Mouse (Mus musculus): ENCODE data around the gene Ipmk.

Gene Ipmk

GRCm38 (mm10) chr10:71340195-71340594 is 7.4 kb upstream of the Ipmk start:
- DNase-seq (ENCODE audit: low spot score in 2 of 2), result no peak

- no peak for DNase-seq (ENCODE audit: low spot score in 2 of 2)
Observed at GRCm38 (mm10) chr10:71341290-71341689, 6.3 kb upstream of the Ipmk start.

DNA sequence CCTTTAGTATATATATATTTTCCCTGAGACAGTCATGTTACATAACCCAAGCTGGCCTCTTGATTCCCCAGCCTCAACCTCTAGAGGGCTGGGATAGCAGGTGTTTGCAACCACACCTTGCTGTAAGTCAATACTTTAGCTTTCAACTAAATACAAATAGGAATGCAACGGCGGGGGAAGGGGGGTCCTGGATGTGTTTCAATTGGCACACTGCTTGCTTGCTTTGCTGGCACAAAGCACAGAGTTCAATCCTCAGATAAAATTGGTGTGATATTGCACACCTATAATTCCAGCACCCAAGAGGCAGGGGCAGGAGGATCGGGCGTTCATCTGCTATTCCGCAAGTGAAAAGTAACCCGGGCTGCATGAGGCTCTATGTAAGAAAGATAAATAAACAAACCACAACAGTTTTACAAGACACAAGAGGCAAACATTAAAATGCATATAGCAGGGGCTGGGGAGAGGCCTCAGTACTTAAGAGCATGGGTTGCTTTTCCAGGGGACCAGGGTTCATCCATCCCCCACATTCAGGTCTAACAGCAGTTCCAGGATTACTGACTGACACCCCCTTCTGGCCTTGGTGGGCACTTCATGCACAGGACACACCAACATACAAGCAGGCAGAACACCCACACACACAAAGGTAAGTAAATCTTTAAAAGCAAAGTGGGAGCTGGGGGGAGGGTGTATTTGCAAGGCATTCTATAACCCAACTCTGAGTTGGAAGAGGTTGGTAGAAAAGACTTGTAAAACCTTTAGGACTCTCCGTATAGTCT is 5.3 kb upstream of the Ipmk start:
- DNase-seq (ENCODE audit: low spot score in 2 of 2), result peak in 1 of 2 experiments; percentile 18

- no peak for DNase-seq (ENCODE audit: low spot score in 2 of 2)
Observed at GRCm38 (mm10) chr10:71343130-71343529, 4.4 kb upstream of the Ipmk start.

DNA sequence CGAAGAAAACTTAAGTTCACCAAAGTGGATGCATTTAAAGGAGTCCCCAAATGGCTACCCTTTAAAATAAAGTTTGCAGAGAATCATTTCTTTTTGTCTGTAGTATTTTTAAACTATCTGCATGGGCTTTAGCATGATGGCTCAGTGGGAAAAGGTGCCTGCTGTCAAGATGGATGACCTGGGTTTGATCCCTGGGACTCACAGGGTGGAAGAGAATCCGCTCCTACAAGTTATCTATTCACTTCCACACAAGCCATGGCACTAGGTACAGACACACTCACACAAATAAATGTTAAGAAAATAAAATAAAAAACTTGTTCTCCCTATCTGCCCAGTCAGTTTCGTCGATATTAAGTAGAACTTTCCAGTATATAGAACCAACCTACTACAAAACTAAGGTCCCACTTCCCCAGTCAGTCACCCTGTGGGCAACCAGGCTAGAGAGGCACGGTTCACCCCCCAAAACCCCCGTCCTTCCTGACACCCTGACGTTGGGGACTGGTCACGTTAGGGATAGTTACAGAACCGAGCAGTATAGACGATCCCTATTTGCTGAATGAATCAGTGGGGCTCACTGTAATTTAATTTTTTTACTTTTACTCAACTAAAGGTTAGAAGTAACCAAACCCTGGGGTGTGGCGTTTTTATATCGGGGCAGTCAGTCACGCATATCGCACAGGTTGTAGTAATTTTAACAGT is 3.8 kb upstream of the Ipmk start:
- no peak for DNase-seq (ENCODE audit: low spot score in 2 of 2)

- DNase-seq (ENCODE audit: low spot score in 2 of 2), result peak; percentile 88 to 92
Observed at GRCm38 (mm10) chr10:71344579-71345143, 2.9 kb upstream of the Ipmk start, which contains the start of gene Cisd1. TSS of gene Cisd1 (minus strand) at chr10:71344954.

DNA sequence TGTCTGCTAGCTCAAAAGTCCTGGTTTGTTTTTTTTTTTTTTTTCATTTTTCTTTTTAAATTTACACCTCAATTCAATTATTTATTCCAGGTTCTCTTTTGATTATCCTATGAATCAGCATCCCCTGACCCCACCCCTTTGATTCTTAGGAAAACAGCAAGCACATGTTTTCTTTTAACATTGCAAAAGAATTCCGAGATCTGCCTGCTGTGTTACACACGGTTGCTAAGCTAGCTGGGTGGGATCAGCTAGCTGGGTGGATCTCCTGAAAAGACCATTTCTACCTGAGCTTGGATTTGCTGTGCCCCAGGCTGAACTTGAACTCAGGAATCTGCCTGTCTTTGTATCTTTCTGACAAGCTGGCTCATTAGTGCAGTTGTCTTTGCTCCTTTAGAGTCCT is 1.5 kb upstream of the Ipmk start:
- no peak for DNase-seq (ENCODE audit: low spot score in 2 of 2)

GRCm38 (mm10) chr10:71346722-71347508 is 648 bp upstream of the Ipmk start:
- DNase-seq (ENCODE audit: low spot score in 2 of 2), result no peak

DNA sequence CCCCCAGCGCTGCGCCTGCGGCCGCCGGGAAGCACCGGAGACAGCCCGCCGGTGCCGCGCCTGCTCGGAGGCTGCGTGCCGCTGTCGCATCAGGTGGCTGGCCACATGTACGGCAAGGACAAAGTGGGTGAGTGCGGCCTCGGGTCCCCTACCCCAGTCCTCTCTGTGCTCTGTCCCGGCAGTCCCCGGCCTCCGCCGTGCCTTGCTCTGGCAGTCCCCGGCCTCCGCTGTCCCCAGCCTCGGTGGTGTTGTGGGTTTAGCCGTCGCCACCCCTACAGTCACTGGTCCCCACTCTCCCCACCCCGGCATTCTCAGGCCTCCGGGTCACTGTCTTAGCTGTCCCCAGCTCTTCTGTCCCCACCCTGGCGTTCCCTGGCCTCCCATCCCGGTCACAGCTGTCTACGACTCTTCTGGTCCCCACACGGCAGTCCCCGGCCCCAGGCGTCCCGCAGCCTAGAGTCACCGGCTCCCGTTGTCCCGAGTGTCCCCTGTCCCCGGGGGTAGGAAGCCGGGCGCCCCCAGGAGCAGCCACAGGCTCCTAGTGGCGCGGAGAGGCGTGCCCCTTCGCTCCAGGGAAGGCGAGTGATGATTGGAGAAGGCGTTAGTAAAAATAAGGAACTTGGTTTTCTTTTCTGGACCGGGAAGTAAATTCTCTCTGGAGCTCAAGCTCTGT is 537 bp downstream of the Ipmk start:
- DNase-seq (ENCODE audit: low spot score in 2 of 2), result peak; percentile 41 to 48

- no peak for DNase-seq (ENCODE audit: low spot score in 2 of 2)
Observed at GRCm38 (mm10) chr10:71348637-71349280, 1.2 kb downstream of the Ipmk start.

- DNase-seq (ENCODE audit: low spot score in 2 of 2), result no peak
Observed at GRCm38 (mm10) chr10:71349290-71349689, 1.7 kb downstream of the Ipmk start.

GRCm38 (mm10) chr10:71351301-71351700 is 3.7 kb downstream of the Ipmk start:
- no peak for DNase-seq (ENCODE audit: low spot score in 2 of 2)

GRCm38 (mm10) chr10:71353850-71354249 is 6.3 kb downstream of the Ipmk start:
- DNase-seq (ENCODE audit: low spot score in 2 of 2), result no peak

DNA sequence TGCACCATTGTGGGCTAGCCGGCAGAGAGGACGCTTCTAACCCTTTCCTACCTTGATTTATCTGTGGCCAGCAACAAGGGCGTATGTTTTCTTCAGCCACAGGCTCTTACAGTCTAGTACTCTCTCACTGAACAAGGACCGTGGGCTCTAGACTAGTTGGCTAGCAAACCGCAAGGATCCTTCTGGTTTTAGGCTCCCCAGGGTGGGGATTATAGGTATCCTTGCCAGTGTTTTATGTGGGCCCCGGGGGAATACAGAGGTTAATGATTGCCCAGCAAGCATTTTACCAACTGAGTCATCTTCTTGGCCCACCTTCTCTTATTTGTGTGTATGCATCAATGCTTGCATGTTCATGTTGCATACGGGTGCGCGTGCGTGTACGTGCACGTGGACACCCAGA is 7.4 kb downstream of the Ipmk start:
- no peak for DNase-seq (ENCODE audit: low spot score in 2 of 2)

DNA sequence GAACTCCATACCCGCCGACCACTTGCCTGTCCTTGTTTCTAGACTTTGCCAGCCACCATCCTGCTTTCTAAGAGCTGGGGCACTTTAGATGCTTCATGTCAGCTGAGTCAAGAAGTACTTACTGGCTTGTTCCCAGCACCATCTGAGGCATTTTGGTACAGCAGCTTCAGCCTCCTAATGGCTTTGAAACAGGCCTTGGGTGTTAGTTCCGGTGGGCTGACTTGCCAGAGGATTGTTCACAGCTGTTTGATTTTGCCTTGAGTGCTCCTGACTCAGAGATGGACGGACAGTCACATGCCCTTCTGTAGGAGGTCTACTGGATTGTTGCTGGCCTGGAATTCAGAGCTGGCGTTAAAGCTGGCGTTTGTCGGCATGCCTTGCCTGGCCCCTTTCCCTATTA is 13.5 kb downstream of the Ipmk start:
- no peak for DNase-seq (ENCODE audit: low spot score in 2 of 2)

- DNase-seq (ENCODE audit: low spot score in 2 of 2), result no peak
Observed at GRCm38 (mm10) chr10:71361836-71362562, 14.4 kb downstream of the Ipmk start.

GRCm38 (mm10) chr10:71363440-71363839 is 15.9 kb downstream of the Ipmk start:
- DNase-seq (ENCODE audit: low spot score in 2 of 2), result no peak

DNA sequence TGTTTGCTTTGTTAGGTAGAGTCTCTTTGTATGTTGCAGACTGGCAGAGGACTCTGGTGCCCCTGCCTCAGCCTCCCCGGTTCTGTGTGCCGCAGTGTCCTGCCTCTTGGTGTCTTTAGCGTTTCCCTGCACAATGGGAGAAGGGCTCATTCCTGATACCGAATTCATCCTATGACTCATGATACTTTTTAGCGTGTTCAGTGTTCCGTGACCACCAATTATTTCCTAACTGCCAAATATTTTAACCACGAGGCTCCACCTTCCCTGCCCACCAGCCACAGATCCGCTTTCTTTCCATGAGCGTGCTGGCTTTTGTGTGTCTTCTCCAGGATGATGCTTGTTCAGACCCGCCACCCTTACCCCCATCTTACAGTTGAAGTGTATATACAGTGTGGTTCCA is 16.3 kb downstream of the Ipmk start:
- no peak for DNase-seq (ENCODE audit: low spot score in 2 of 2)

GRCm38 (mm10) chr10:71368128-71368940 is 20.8 kb downstream of the Ipmk start:
- no peak for DNase-seq (ENCODE audit: low spot score in 2 of 2)
